ENCODE assay signal across 10 mouse cellular contexts in the genomic region with DNA sequence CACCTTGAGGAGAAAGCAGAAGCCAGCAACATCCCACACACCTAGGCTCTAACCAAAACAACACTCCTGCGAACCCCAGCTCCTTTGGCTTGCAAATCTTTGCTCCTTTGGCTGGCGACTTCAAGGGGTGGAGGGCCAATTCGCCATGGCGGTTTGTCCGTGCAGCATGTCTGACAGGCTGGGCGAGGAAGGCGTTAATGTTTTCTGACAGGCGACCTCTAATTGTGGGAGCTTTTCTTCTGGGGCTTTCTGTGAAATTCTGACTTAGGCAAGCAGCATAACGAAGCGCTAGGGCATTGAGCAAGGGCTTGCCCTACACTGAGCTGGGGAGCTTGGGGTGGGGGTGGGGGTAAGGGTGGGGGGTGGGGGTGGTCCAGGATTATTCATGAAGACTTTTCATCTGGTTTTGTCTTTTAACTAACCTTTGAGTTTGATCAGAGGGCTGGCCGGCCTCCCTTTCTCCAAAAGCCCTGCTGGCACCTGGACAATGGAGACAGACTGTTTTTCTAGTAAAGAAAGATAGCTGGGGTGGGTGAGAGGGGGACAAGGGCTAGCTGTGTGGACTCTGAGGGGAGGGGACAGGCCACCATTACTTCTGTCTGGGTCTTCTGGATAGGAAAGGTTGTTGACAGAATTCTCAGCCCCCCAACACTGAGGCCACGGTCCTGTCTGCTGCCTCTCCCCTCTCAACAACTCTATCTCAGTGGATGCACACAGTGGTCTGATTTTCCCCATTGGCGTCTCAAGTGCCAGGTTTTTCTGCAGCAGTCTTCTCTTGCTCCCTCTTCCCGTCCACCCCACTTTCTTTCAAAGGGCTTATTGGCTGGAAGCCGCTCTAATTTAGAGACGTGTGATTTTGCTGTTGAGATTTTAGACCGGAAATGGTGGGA. TPM values are rescaled to one million over a fixed set of nuclear protein-coding genes. Genes with fewer than 3 reads are reported as not detected.
DNase-seq lines count a peak whose midpoint lies in the region; ATAC-seq and TF ChIP-seq lines count a peak whose summit lies in the region.
"Had no signal": no experiment of that assay in that cellular context is flagged by ENCODE, and none has a peak within 500 bp of the region (broad histone marks: within the 10 kb centered on the region; RNA-seq: fewer than 3 reads in every experiment).

No protein-coding gene starts in this region.

- DNase-seq in stomach, postnatal 0 days (ENCODE audit: low spot score), result no peak
- DNase-seq in forebrain, embryonic 11.5 days (ENCODE audit: low spot score), result no peak
- no peak for DNase-seq in limb, embryonic 11.5 days (ENCODE audit: low spot score)
- peak; percentile 55 for DNase-seq in retina, postnatal 1 day
- no peak for DNase-seq in thymus, adult 2 months
- DNase-seq: heart, adult 11 months; lung, postnatal 36 days had no signal

- no peaks in the 10 kb centered on the region; the same call in 1 of the 2 replicates for H3K4me1 ChIP-seq in stomach, embryonic 14.5 days (ENCODE audit: control insufficient read depth, insufficient read depth, low read length)
- no peaks in the 10 kb centered on the region for H3K4me1 ChIP-seq in stomach, postnatal 0 days (replicated peaks; ENCODE audit: control insufficient read depth, insufficient read depth)
- H3K4me1 ChIP-seq in forebrain, embryonic 11.5 days (replicated peaks; ENCODE audit: control insufficient read depth, insufficient read depth, low read length), result peaks cover 23% of the 10 kb centered on the region; the same call in 1 of the 2 replicates
- H3K4me1 ChIP-seq in limb, embryonic 11.5 days (ENCODE audit: control insufficient read depth, insufficient read depth, low read length), result peaks cover 3% of the 10 kb centered on the region; the same call in 1 of the 2 replicates
- H3K4me1 ChIP-seq in thymus, adult 2 months (replicated peaks; ENCODE audit: control insufficient read depth, insufficient read depth, low read length), result no peaks in the 10 kb centered on the region
- 0 out of 2 replicates have a peak, but pooled peaks cover 2% of the 10 kb centered on the region for H3K4me1 ChIP-seq in intestine, embryonic 16.5 days (ENCODE audit: control insufficient read depth, insufficient read depth, low read length)

- H3K27me3 ChIP-seq in stomach, embryonic 14.5 days (ENCODE audit: control insufficient read depth, insufficient read depth, low read length), result peaks cover 59% of the 10 kb centered on the region
- peaks cover 15% of the 10 kb centered on the region; the same call in 1 of the 2 replicates for H3K27me3 ChIP-seq in stomach, postnatal 0 days (ENCODE audit: control insufficient read depth, insufficient read depth, low read length)
- H3K27me3 ChIP-seq in forebrain, embryonic 11.5 days (ENCODE audit: control insufficient read depth, insufficient read depth, low read length), result peaks cover 8% of the 10 kb centered on the region; the same call in 1 of the 2 replicates
- H3K27me3 ChIP-seq in limb, embryonic 11.5 days (ENCODE audit: control insufficient read depth, insufficient read depth, low read length), result peaks cover 49% of the 10 kb centered on the region
- no peaks in the 10 kb centered on the region for H3K27me3 ChIP-seq in thymus, adult 2 months (ENCODE audit: control insufficient read depth, insufficient read depth, low read length)
- H3K27me3 ChIP-seq in intestine, embryonic 16.5 days (replicated peaks; ENCODE audit: control insufficient read depth, insufficient read depth, low read length), result peaks cover 67% of the 10 kb centered on the region

- no peaks in the 10 kb centered on the region for H3K36me3 ChIP-seq in stomach, embryonic 14.5 days (ENCODE audit: control insufficient read depth, insufficient read depth, low read length)
- no peaks in the 10 kb centered on the region for H3K36me3 ChIP-seq in stomach, postnatal 0 days (ENCODE audit: control insufficient read depth, insufficient read depth, low read length)
- no peaks in the 10 kb centered on the region for H3K36me3 ChIP-seq in forebrain, embryonic 11.5 days (ENCODE audit: control insufficient read depth, insufficient read depth, low read length)
- H3K36me3 ChIP-seq in limb, embryonic 11.5 days (ENCODE audit: control insufficient read depth, insufficient read depth, low read length), result no peaks in the 10 kb centered on the region
- no peaks in the 10 kb centered on the region for H3K36me3 ChIP-seq in thymus, adult 2 months (ENCODE audit: control insufficient read depth, insufficient read depth, low read length)
- no peaks in the 10 kb centered on the region for H3K36me3 ChIP-seq in intestine, embryonic 16.5 days (ENCODE audit: control insufficient read depth, insufficient read depth, low read length)

- ATAC-seq in stomach, embryonic 14.5 days (ENCODE audit: insufficient number of reproducible peaks, insufficient read depth, low FRiP score, low read depth), result no peak
- ATAC-seq in stomach, postnatal 0 days (ENCODE audit: low FRiP score, low TSS enrichment), result no peak
- ATAC-seq in forebrain, embryonic 11.5 days (replicated peaks; ENCODE audit: low FRiP score), result no peak
- ATAC-seq in limb, embryonic 11.5 days (ENCODE audit: insufficient number of reproducible peaks, low FRiP score, low TSS enrichment, low read depth), result peak; percentile 34; the same call in 1 of the 2 replicates
- ATAC-seq in intestine, embryonic 16.5 days, result no peak
- ATAC-seq in inflammation-experienced regulatory T-cells, adult 6 months, result no peak

- 0 out of 2 replicates have a peak overlapping the region, but pooled peaks have one; percentile 4 for H3K4me2 ChIP-seq in stomach, embryonic 14.5 days (replicated peaks; ENCODE audit: low read depth, low read length)
- H3K4me2 ChIP-seq in stomach, postnatal 0 days (replicated peaks; ENCODE audit: low read depth), result no peak overlapping the region
- peak overlapping the region; percentile 77 for H3K4me2 ChIP-seq in forebrain, embryonic 11.5 days (ENCODE audit: low read depth, low read length, severe bottlenecking)
- H3K4me2 ChIP-seq in limb, embryonic 11.5 days (ENCODE audit: low read depth, severe bottlenecking), result no peak overlapping the region
- no peak overlapping the region for H3K4me2 ChIP-seq in intestine, embryonic 16.5 days (ENCODE audit: low read depth, low read length)

- H3K4me3 ChIP-seq in stomach, embryonic 14.5 days (ENCODE audit: low read depth, low read length), result no peak overlapping the region
- no peak overlapping the region for H3K4me3 ChIP-seq in stomach, postnatal 0 days (ENCODE audit: low read depth, low read length)
- H3K4me3 ChIP-seq in forebrain, embryonic 11.5 days (ENCODE audit: low read depth, low read length), result peak overlapping the region; percentile 27; the same call in 1 of the 2 replicates
- H3K4me3 ChIP-seq in limb, embryonic 11.5 days (ENCODE audit: low read depth, low read length), result no peak overlapping the region
- H3K4me3 ChIP-seq in thymus, adult 2 months (ENCODE audit: control insufficient read depth, insufficient read depth, low read length), result no peak overlapping the region
- H3K4me3 ChIP-seq in intestine, embryonic 16.5 days (ENCODE audit: low read length), result no peak overlapping the region

- TF ChIP-seq CTCF in stomach, postnatal 0 days (IDR thresholded peaks at IDR 0.05; ENCODE audit: low read depth), result no peak
- no peak for TF ChIP-seq CTCF in thymus, adult 2 months (IDR thresholded peaks at IDR 0.05; ENCODE audit: borderline replicate concordance, control insufficient read depth, extremely low read depth, insufficient read depth, low read length, poor library complexity)

- H3K9ac ChIP-seq in stomach, embryonic 14.5 days (replicated peaks; ENCODE audit: low read depth, low read length), result no peak overlapping the region
- H3K9ac ChIP-seq in stomach, postnatal 0 days (ENCODE audit: low read length), result no peak overlapping the region
- peak overlapping the region; percentile 44 for H3K9ac ChIP-seq in forebrain, embryonic 11.5 days (ENCODE audit: low read length)
- H3K9ac ChIP-seq in limb, embryonic 11.5 days (ENCODE audit: low read length), result no peak overlapping the region
- no peak overlapping the region for H3K9ac ChIP-seq in intestine, embryonic 16.5 days (ENCODE audit: low read depth, low read length)

- H3K9me3 ChIP-seq in stomach, embryonic 14.5 days (ENCODE audit: control insufficient read depth, low read depth, low read length), result no peaks in the 10 kb centered on the region
- no peaks in the 10 kb centered on the region for H3K9me3 ChIP-seq in stomach, postnatal 0 days (ENCODE audit: control insufficient read depth, low read length)
- no peaks in the 10 kb centered on the region for H3K9me3 ChIP-seq in forebrain, embryonic 11.5 days (ENCODE audit: control insufficient read depth, low read length)
- no peaks in the 10 kb centered on the region for H3K9me3 ChIP-seq in limb, embryonic 11.5 days (ENCODE audit: control insufficient read depth, low read length)
- H3K9me3 ChIP-seq in intestine, embryonic 16.5 days (ENCODE audit: control insufficient read depth, low read length), result no peaks in the 10 kb centered on the region

- TF ChIP-seq POLR2A in thymus, adult 2 months (IDR thresholded peaks at IDR 0.05; ENCODE audit: control insufficient read depth, extremely low read depth, insufficient read depth, low read length, poor library complexity), result no peak

- TF ChIP-seq EP300 in stomach, postnatal 0 days (optimal IDR thresholded peaks at IDR 0.05), result no peak

- WGBS in stomach, embryonic 14.5 days, result 3% methylated on average over 17 of the region's 17 CpGs
- WGBS in stomach, postnatal 0 days, result 5% methylated on average over 17 of the region's 17 CpGs
- 2% methylated on average over 17 of the region's 17 CpGs for WGBS in forebrain, embryonic 11.5 days
- WGBS in limb, embryonic 11.5 days, result 2% methylated on average over 17 of the region's 17 CpGs
- WGBS in thymus, adult 2 months, result 8% methylated on average over 17 of the region's 17 CpGs
- WGBS in intestine, embryonic 16.5 days, result 4% methylated on average over 17 of the region's 17 CpGs

- no peak overlapping the region for H3K27ac ChIP-seq in stomach, embryonic 14.5 days (ENCODE audit: low read length)
- no peak overlapping the region for H3K27ac ChIP-seq in stomach, postnatal 0 days (replicated peaks)
- peak overlapping the region; percentile 31; the same call in 1 of the 2 replicates for H3K27ac ChIP-seq in forebrain, embryonic 11.5 days (ENCODE audit: low read depth, low read length)
- H3K27ac ChIP-seq in limb, embryonic 11.5 days (replicated peaks; ENCODE audit: low read depth, low read length), result no peak overlapping the region
- H3K27ac ChIP-seq in thymus, adult 2 months (ENCODE audit: control insufficient read depth, insufficient read depth, low read length), result no peak overlapping the region
- H3K27ac ChIP-seq in intestine, embryonic 16.5 days (ENCODE audit: low read length), result no peak overlapping the region

RNA-seq across cellular contexts. Expression of a gene that starts 8.4 kb away (rescaled TPM):
- polyA plus RNA-seq in stomach, embryonic 14.5 days (2014; fragmentation: Nextera tagmentation; extraction: Ambion mirVana), result 15.6 and 18.1 TPM in 2 replicates
- 1.5 and 2.4 TPM in 2 replicates for polyA plus RNA-seq in stomach, postnatal 0 days (2015; fragmentation: Nextera tagmentation; extraction: Ambion mirVana)
- polyA plus RNA-seq in forebrain, embryonic 11.5 days (2014; fragmentation: Nextera tagmentation; extraction: Ambion mirVana), result 60.6 and 69.9 TPM in 2 replicates
- 0.24 and 0.28 TPM in 2 replicates for polyA plus RNA-seq in limb, embryonic 11.5 days (2014; fragmentation: Nextera tagmentation; extraction: Ambion mirVana)
- polyA plus RNA-seq in thymus, adult 2 months (2012; rRNA removed), result 25.9 and 26.4 TPM in 2 replicates
- polyA plus RNA-seq in intestine, embryonic 16.5 days (2015; fragmentation: Nextera tagmentation; extraction: Ambion mirVana), result 3.1 and 4.2 TPM in 2 replicates
- not detected for polyA plus RNA-seq in inflammation-experienced regulatory T-cells, adult 6 months (2017; shearing (Covaris generic))

RNA-seq across cellular contexts. Expression of a gene that starts 36.5 kb away (rescaled TPM):
- 0.68 and 0.88 TPM in 2 replicates for polyA plus RNA-seq in stomach, embryonic 14.5 days (2014; fragmentation: Nextera tagmentation; extraction: Ambion mirVana)
- polyA plus RNA-seq in stomach, postnatal 0 days (2015; fragmentation: Nextera tagmentation; extraction: Ambion mirVana), result 0.17 and 0.36 TPM in 2 replicates
- polyA plus RNA-seq in forebrain, embryonic 11.5 days (2014; fragmentation: Nextera tagmentation; extraction: Ambion mirVana), result not detected in 2 replicates
- not detected in 2 replicates for polyA plus RNA-seq in limb, embryonic 11.5 days (2014; fragmentation: Nextera tagmentation; extraction: Ambion mirVana)
- 0.36 and 0.87 TPM in 2 replicates for polyA plus RNA-seq in thymus, adult 2 months (2012; rRNA removed)
- 1.2 and 2.2 TPM in 2 replicates for polyA plus RNA-seq in intestine, embryonic 16.5 days (2015; fragmentation: Nextera tagmentation; extraction: Ambion mirVana)
- polyA plus RNA-seq in inflammation-experienced regulatory T-cells, adult 6 months (2017; shearing (Covaris generic)), result not detected

Comparison
In these comparisons a context has a peak if more than half of its experiments do, and no peak if none do; other contexts are left out.
1. H3K4me2 ChIP-seq: peak in stomach, embryonic 14.5 days (single experiment) and forebrain, embryonic 11.5 days (single experiment); none in stomach, postnatal 0 days (single experiment), limb, embryonic 11.5 days (single experiment) and intestine, embryonic 16.5 days (single experiment).